Mouse (Mus musculus) MEL (cell line): ENCODE data around the gene Iqschfp.

Source experiments
- CHD2 ChIP-seq: IDR thresholded peaks from 2 replicates; pipeline ENCODE4 v1.6.1; 2011; ENCODE audit warnings: low read length, improper control_type of control experiment
- ETS1 ChIP-seq: IDR thresholded peaks from 2 replicates; pipeline ENCODE4 v1.6.1; 2012; ENCODE audit warnings: low read depth, mild to moderate bottlenecking, inconsistent platforms, low read length, improper control_type of control experiment, moderate library complexity
- GATA1 ChIP-seq: IDR thresholded peaks from 2 replicates; pipeline ENCODE4 v1.6.1; 2011; ENCODE audit warnings: low read depth, low read length, improper control_type of control experiment
- MAZ ChIP-seq: IDR thresholded peaks from 2 replicates; pipeline ENCODE4 v1.6.1; 2012; ENCODE audit warnings: low read depth, mild to moderate bottlenecking, inconsistent platforms, low read length, improper control_type of control experiment
- POLR2A ChIP-seq, 2 experiments: IDR thresholded peaks; 2 replicates each; pipeline ENCODE4 v1.6.1; 2011 to 2012; ENCODE audit warnings: low read length in 2 of 2, mild to moderate bottlenecking in 2 of 2, control low read depth in 1 of 2, improper control_type of control experiment in 1 of 2, low read depth in 1 of 2, moderate library complexity in 1 of 2; ENCODE audit not compliant: control insufficient read depth in 1 of 2, insufficient read depth in 1 of 2, poor library complexity in 1 of 2
- RCOR1 ChIP-seq: IDR thresholded peaks from 2 replicates; pipeline ENCODE4 v1.6.1; 2012; ENCODE audit warnings: low read depth, mild to moderate bottlenecking, inconsistent platforms, low read length, improper control_type of control experiment
- UBTF ChIP-seq: IDR thresholded peaks from 2 replicates; pipeline ENCODE4 v1.6.1; 2012; ENCODE audit warnings: low read depth, mild to moderate bottlenecking, inconsistent platforms, low read length, improper control_type of control experiment, moderate library complexity, borderline replicate concordance; ENCODE audit not compliant: insufficient read depth
- USF1 ChIP-seq: IDR thresholded peaks from 2 replicates; pipeline ENCODE4 v1.6.1; 2014; ENCODE audit warnings: low read depth, mild to moderate bottlenecking, inconsistent platforms, low read length, improper control_type of control experiment, moderate library complexity
- USF2 ChIP-seq, 2 experiments: IDR thresholded peaks; 2 replicates each; pipeline ENCODE4 v1.6.1; 2011 to 2012; ENCODE audit warnings: improper control_type of control experiment in 2 of 2, low read length in 2 of 2, borderline replicate concordance in 1 of 2, inconsistent platforms in 1 of 2, low read depth in 1 of 2, mild to moderate bottlenecking in 1 of 2; ENCODE audit not compliant: insufficient read depth in 1 of 2

GRCm38 (mm10) chr3:68483517-68483916 lies 591.5 kb downstream of the Iqschfp start:
- no peak for TF ChIP-seq RCOR1
- TF ChIP-seq MAZ = no peak
- TF ChIP-seq USF1 = no peak
- TF ChIP-seq ETS1 = no peak
- no peak for TF ChIP-seq CHD2
- TF ChIP-seq POLR2A (IDR thresholded peaks at IDR 0.05; ENCODE audit: control insufficient read depth in 1 of 2, insufficient read depth in 1 of 2, low read depth in 1 of 2, low read length in 2 of 2, poor library complexity in 1 of 2) = no peak
- TF ChIP-seq GATA1 = no peak
- no peak for TF ChIP-seq USF2 (IDR thresholded peaks at IDR 0.05; ENCODE audit: borderline replicate concordance in 1 of 2, insufficient read depth in 1 of 2, low read depth in 1 of 2, low read length in 2 of 2)
- no peak for TF ChIP-seq UBTF
